Mouse (Mus musculus) megakaryocyte, embryonic 14.5 days (primary cell): ENCODE measurements around the gene Ovca2.

ENCODE experiments used
- FLI1 ChIP-seq: IDR thresholded peaks from 2 replicates; pipeline ENCODE4 v1.6.1; 2012; ENCODE audit warnings: low read length, inconsistent platforms, mixed read lengths
- GATA1 ChIP-seq: IDR thresholded peaks from 3 replicates; pipeline ENCODE4 v1.6.1; 2012; ENCODE audit warnings: mixed read lengths, low read length, inconsistent platforms, borderline replicate concordance

DNA sequence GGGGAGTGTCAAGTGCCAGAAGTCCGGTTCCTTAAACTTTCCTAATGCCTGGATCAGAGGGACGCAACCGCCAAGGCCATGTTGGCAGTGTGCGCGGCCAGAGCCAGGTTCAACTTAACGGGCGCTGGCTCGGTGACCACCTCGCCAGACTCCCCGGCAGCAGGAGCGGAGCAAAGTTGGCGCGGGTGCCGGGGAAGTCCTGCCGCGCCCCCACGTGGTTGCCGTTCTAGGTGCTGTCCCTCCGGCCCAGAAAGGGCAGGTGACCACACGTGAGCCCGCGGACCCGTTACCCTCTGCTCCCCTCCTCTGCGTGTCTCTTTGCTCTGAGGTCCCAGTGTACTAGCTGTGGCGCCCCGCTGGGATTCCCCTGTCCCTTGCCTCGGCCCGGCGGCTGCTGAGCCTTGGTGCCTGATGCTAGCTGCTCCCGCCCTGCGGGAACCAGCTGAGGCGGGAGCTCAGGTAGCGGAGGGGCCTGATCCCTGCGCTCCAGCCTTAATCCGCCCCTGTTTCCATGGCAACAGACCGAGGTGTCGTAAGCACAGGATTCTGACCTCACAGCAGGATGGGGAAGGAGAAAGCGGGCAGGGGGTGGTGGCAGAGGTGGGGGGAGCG, 16.3 kb upstream of the Ovca2 start:
- no peak for TF ChIP-seq FLI1
- no peak for TF ChIP-seq GATA1
